Mouse (Mus musculus) forebrain, embryonic 14.5 days (tissue): Measurements from ENCODE around the gene Lce1c. TPM values are rescaled to one million over a fixed set of nuclear protein-coding genes. Genes with fewer than 3 reads are reported as not detected.
"Not testable (repeated sequence)": the region's sequence is repeated elsewhere in the genome, so short reads cannot be mapped to it uniquely, and the experiment has no call there.

ENCODE experiments used
- ATAC-seq: fragments of 200-750 bp; cut with Nextera tagmentation; 2 replicates; pipeline ENCODE4 v1.8.0; 2017; ENCODE audit warnings: mild to moderate bottlenecking, moderate library complexity
- DNase-seq: peaks from one replicate; pipeline ENCODE4 v3.0.0-alpha.2; 2015; ENCODE audit warnings: low spot score
- H3K27ac ChIP-seq: fragments of 300-500 bp; sonication (generic); 2 replicates; pipeline ENCODE4 v1.5.1; 2014; ENCODE audit warnings: low read depth, mild to moderate bottlenecking, control low read depth, low read length, moderate library complexity
- H3K27me3 ChIP-seq: fragments of 300-500 bp; sonication (generic); replicated peaks from 2 replicates; pipeline ENCODE4 v1.6.1; 2014; ENCODE audit warnings: low read length, control low read depth, mixed read lengths; ENCODE audit not compliant: control insufficient read depth, insufficient read depth
- H3K36me3 ChIP-seq: fragments of 300-500 bp; sonication (generic); 2 replicates; pipeline ENCODE4 v1.6.1; 2014; ENCODE audit warnings: low read length, control low read depth; ENCODE audit not compliant: control insufficient read depth, insufficient read depth
- H3K4me1 ChIP-seq: fragments of 300-500 bp; sonication (generic); 2 replicates; pipeline ENCODE4 v1.6.1; 2014; ENCODE audit warnings: antibody characterized with exemption, low read length, control low read depth; ENCODE audit not compliant: control insufficient read depth, insufficient read depth
- H3K4me2 ChIP-seq: fragments of 300-500 bp; sonication (generic); 2 replicates; pipeline ENCODE4 v1.6.1; 2014; ENCODE audit warnings: mild to moderate bottlenecking, control low read depth, low read length
- H3K4me3 ChIP-seq: fragments of 300-500 bp; sonication (generic); 2 replicates; pipeline ENCODE4 v1.5.1; 2014; ENCODE audit warnings: low read depth, low read length, control low read depth
- H3K9ac ChIP-seq: fragments of 300-500 bp; sonication (generic); 2 replicates; pipeline ENCODE4 v1.6.1; 2014; ENCODE audit warnings: mild to moderate bottlenecking, low read length, control low read depth, moderate library complexity
- H3K9me3 ChIP-seq: fragments of 300-500 bp; sonication (generic); replicated peaks from 2 replicates; pipeline ENCODE4 v1.6.1; 2016; ENCODE audit warnings: low read length, control low read depth, mixed read lengths; ENCODE audit not compliant: control insufficient read depth
- WGBS: fragments of 180-500 bp; shearing (Covaris S2); extraction: QIAGEN DNeasy Blood & Tissue Kit; methylation state at CpG from one replicate; pipeline ENCODE4 v1.1.7; 2014; 5-methylcytosine and 5-hydroxymethylcytosine counted together
- polyA plus RNA-seq: library from polyadenylated mRNA; unstranded; fragments of >200 nt; fragmentation: Nextera tagmentation; extraction: Ambion mirVana; gene quantifications from 2 replicates; pipeline ENCODE4 v1.2.1, GENCODE M21; 2014

The Lce1c gene
- not detected in 2 replicates for polyA plus RNA-seq

DNA sequence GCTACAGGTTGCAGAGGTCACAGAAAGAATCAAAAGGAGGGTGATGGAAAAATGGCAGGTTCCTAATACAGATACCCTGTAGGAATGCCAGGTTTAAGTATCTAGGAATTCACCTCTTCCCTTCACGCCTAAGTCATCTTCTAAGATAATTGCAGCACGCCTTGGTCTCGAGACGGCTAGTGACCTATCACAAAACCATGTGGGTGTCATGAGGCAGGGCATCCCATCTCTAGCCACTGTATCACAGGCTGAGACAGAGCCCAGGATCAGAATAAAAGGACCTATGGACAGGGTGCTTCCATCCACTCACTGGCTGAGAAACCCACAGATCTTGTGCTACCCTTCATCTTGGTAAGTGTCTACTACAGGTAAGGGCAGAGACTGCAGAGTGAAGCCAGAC, at the start of gene Lce1c:
Gene Lce1c (plus strand): TSS at position 301 of the 400 bp plus-strand sequence.
- H3K9me3 ChIP-seq: no peaks in the 10 kb centered on the region
- ATAC-seq (no peak), DNase-seq (no peak)
- no peak within 1 kb of the TSS for H3K9ac ChIP-seq
- no peak within 1 kb of the TSS for H3K27ac ChIP-seq
- no peak within 1 kb of the TSS for H3K4me2 ChIP-seq
- no peak within 1 kb of the TSS for H3K4me3 ChIP-seq
- WGBS: 95% methylated on average over 4 of the region's 4 CpGs
- no peaks in the 10 kb centered on the region for H3K27me3 ChIP-seq
- H3K4me1 ChIP-seq: no peaks in the 10 kb centered on the region
- H3K36me3 ChIP-seq: no peaks in the 10 kb centered on the region

DNA sequence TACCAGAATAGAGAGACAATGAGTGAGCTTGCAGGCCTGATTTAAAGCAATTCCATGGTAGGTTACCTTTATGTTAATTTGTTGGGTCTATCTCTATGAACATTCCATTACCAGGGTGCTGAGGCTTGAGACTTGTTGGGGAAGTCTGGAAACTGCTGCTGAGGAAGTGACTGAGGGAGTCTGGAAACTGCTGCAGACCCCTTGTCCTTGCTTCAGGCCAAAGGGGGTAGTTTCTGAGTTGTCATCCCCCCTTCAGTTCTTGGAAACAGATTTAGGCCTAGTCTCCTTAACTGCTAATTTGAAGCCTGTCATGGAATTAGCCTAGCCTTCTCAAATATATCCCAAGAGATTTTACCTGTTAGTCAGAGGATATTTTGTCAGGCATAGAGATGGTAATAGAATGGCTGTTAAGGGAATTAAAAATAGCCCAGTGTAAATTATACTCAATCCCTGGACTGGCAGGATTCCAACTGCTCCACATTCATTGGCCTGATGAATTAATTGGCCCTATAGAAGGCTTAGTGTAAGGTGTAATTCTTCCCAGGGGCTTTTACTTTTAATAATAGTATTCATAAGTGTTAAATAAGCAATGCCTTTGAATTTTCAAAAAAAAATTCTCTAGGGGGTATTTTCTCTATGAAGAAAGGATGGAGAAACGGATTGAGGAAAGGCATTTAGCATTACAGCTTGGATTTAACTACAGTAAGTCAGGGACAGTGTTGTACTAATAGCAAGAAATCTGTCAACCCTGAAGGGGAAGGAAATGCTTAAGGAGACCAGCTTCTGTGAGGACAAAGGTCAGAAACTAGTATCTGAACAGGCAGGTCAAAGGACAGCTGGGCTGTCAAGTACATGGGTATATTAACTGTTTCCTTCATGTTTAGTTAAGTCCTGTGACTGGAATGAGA, 41.0 kb upstream of the Lce1c start:
- Histone ChIP-seq H3K4me3 (no peak overlapping the region), H3K27me3 (no peaks in the 10 kb centered on the region), H3K4me1 (no peaks in the 10 kb centered on the region), H3K36me3 (no peaks in the 10 kb centered on the region), H3K9ac (no peak overlapping the region), H3K27ac (no peak overlapping the region), H3K9me3 (no peaks in the 10 kb centered on the region), H3K4me2 (no peak overlapping the region)
- ATAC-seq: peak; percentile 81
- DNase-seq: peak; percentile 69
- 6% methylated on average over 1 of the region's 1 CpGs for WGBS

DNA sequence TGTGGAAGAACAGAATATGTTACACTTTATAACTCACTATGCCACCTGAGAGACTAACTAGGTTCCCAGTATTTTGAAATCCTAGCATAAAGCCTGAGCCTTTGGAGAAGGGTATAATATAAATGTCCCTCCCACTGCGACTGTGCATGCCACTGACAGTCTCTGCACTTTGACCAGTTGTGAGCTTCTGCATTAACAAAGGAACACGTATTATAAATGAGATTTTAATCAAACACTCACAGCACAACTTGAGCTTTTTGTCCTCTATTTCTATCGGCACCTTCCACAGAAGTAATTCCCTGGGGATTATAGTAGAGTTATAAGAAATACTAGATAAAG, 40.4 kb upstream of the Lce1c start:
- Histone ChIP-seq H3K4me1 (no peaks in the 10 kb centered on the region), H3K4me2 (no peak overlapping the region), H3K4me3 (no peak overlapping the region), H3K27me3 (no peaks in the 10 kb centered on the region), H3K36me3 (no peaks in the 10 kb centered on the region), H3K9ac (no peak overlapping the region), H3K27ac (no peak overlapping the region), H3K9me3 (no peaks in the 10 kb centered on the region)
- ATAC-seq (no peak), DNase-seq (peak; percentile 2)
- WGBS: 43% methylated on average over 3 of the region's 3 CpGs

DNA sequence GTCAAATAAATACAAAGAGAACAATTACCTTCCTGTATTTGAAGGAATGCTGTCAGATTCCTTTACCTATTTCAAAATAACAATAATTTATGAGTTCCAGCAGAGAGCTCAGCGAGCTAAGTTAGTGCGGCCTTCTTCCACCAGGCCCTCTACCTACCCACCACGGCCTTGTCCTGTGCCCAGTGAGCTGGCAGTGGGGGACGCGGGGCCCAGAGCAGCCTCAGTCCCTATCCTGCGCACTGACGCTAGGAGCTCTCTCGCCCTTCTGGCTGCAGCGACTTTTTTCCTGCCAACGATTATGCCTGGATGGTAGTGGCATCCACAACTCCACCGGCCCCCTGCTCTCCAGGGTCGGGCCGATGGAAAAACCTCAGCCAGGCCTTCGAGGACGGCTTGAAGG, 39.2 kb upstream of the Lce1c start:
- Histone ChIP-seq H3K9ac (no peak overlapping the region), H3K36me3 (no peaks in the 10 kb centered on the region), H3K27me3 (no peaks in the 10 kb centered on the region), H3K27ac (no peak overlapping the region), H3K9me3 (no peaks in the 10 kb centered on the region), H3K4me2 (no peak overlapping the region), H3K4me1 (no peaks in the 10 kb centered on the region), H3K4me3 (no peak overlapping the region)
- DNase-seq (no peak), ATAC-seq (no peak)
- WGBS: 93% methylated on average over 15 of the region's 15 CpGs

DNA sequence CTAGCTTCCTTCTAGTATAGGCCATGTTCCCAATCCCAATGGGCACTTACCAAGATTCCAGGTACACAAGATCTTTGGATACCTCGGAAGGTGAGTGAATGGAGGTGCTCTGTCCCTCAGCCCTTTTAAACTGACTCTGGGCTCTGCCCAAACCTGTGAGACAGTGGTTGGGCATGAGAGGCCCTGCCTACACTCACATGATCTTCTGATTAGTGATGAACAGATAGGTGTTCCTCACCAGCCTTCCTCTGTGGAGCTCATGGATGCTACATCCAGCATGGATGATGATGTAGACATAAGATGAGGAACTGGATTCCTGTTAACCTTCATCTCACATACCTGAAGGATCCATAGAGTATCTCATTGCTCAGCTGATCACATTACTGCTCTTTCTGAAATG, 30.8 kb upstream of the Lce1c start, which contains the start of gene Lce1a1:
Gene Lce1a1 (minus strand): TSS at position 101 of the 400 bp plus-strand sequence.
- no peaks in the 10 kb centered on the region for H3K4me1 ChIP-seq
- H3K9me3 ChIP-seq: no peaks in the 10 kb centered on the region
- ATAC-seq (no peak), DNase-seq (no peak)
- no peak within 1 kb of the TSS for H3K9ac ChIP-seq
- WGBS: 86% methylated on average over 1 of the region's 1 CpGs
- no peaks in the 10 kb centered on the region for H3K27me3 ChIP-seq
- H3K4me2 ChIP-seq: no peak within 1 kb of the TSS
- no peak within 1 kb of the TSS for H3K27ac ChIP-seq
- no peak within 1 kb of the TSS for H3K4me3 ChIP-seq
- H3K36me3 ChIP-seq: no peaks in the 10 kb centered on the region

DNA sequence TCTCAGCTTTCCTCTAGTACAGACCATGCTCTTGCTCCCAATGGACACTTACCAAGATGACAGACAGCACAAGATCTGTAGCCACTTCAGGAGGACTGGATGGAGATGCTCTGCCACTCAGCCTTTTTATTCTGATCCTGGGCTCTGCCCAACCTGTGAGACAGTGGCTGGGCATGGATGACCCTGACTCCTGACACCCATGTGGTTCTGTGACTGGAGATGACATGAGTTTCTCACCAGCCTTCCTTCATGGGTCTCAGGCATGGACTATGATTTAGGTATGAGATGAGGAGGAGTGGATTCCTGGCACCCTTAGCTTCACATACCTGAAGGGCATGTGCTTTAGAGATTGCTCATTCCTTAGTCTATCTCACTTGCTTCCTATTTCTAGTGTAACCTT, 22.2 kb upstream of the Lce1c start, which contains the start of gene Lce1b:
Gene Lce1b (minus strand): TSS at position 101 of the 400 bp plus-strand sequence.
- ATAC-seq (no peak), DNase-seq (no peak)
- Histone ChIP-seq H3K9me3 (no peaks in the 10 kb centered on the region), H3K9ac (no peak within 1 kb of the TSS), H3K4me3 (no peak within 1 kb of the TSS), H3K27ac (no peak within 1 kb of the TSS), H3K4me1 (no peaks in the 10 kb centered on the region), H3K27me3 (no peaks in the 10 kb centered on the region), H3K36me3 (no peaks in the 10 kb centered on the region), H3K4me2 (no peak within 1 kb of the TSS)

DNA sequence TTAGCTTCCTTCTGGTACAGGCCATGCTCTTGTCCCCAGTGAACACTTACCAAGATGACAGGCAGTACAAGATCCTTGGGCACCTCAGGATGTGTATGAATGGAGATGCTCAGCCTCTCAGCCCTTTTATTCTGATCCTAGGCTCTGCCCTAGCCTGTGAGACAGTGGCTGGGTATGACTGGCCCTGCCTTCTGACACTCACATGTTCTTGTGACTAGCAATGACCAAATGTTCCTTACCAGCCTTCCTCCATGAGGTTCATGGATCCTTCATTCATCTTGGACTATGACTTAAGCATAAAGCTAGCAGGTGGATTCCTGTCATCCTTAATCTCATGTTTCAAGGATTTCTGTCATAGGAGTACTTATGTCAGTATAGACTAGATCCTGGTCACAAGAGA, 8.8 kb upstream of the Lce1c start, which contains the start of gene Lce1a2:
Gene Lce1a2 (minus strand): TSS at position 101 of the 400 bp plus-strand sequence.
- no peaks in the 10 kb centered on the region for H3K4me1 ChIP-seq
- no peak within 1 kb of the TSS for H3K4me3 ChIP-seq
- ATAC-seq: no peak
- H3K27ac ChIP-seq: no peak within 1 kb of the TSS
- DNase-seq: no peak
- H3K36me3 ChIP-seq: no peaks in the 10 kb centered on the region
- no peaks in the 10 kb centered on the region for H3K27me3 ChIP-seq
- no peak within 1 kb of the TSS for H3K9ac ChIP-seq
- no peak within 1 kb of the TSS for H3K4me2 ChIP-seq
- no peaks in the 10 kb centered on the region for H3K9me3 ChIP-seq

DNA sequence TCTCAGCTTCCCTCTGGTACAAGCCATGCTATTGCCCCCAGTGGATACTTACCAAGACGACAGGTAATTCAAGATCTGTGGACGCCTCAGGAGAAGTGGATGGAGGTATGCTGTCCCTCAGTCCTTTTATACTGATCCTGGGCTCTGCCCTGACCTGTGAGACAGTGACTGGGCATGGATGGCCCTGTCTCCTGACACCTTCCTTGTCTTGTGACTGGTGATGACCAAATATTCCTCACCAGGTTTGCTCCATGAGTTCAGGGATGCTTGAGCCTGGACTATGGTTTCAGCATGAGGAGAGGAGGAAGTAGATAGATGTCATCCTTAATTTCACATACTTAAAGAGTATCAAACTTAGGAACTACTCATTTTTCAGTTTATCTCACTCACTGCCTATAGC, 8.1 kb downstream of the Lce1c start, which contains the start of gene Lce1d:
Gene Lce1d (minus strand): TSS at position 101 of the 400 bp plus-strand sequence.
- H3K9ac ChIP-seq: no peak within 1 kb of the TSS
- no peak within 1 kb of the TSS for H3K4me3 ChIP-seq
- DNase-seq: no peak

DNA sequence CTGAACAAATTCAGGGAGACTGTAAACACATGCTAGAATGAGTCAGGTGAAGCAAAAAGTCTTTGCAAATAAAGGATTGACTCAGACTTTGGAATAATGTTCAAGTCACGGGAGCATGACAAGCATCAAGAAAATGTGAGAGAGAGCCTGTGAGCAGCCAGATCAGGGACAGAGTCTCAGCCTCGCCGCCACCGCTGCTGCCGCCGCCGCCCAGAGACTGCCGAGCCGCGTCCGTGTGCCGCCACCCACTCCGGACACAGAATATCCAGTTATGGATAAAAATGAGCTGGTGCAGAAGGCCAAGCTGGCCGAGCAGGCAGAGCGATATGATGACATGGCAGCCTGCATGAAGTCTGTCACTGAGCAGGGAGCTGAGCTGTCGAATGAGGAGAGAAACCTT, 10.1 kb downstream of the Lce1c start:
- 89% methylated on average over 16 of the region's 16 CpGs for WGBS
- not testable (repeated sequence) for H3K9ac ChIP-seq, H3K4me3 ChIP-seq, ATAC-seq, H3K4me2 ChIP-seq, H3K4me1 ChIP-seq, H3K27ac ChIP-seq, H3K27me3 ChIP-seq, DNase-seq, H3K9me3 ChIP-seq, H3K36me3 ChIP-seq

More for the DNA sequence above, 8.1 kb downstream of the Lce1c start, which contains the start of gene Lce1d:
- Histone ChIP-seq H3K4me2 (no peak within 1 kb of the TSS), H3K4me1 (no peaks in the 10 kb centered on the region), H3K27me3 (no peaks in the 10 kb centered on the region), H3K9me3 (no peaks in the 10 kb centered on the region), H3K36me3 (no peaks in the 10 kb centered on the region), H3K27ac (no peak within 1 kb of the TSS)
- 65% methylated on average over 2 of the region's 2 CpGs for WGBS
- ATAC-seq: no peak
